Mouse (Mus musculus): ENCODE measurements around the gene Rtn3. TPM values are rescaled to one million over a fixed set of nuclear protein-coding genes. Genes with fewer than 3 reads are reported as not detected.
A peak's percentile ranks its signal among the peaks of the same experiment; 100 is the strongest.
"Not testable (repeated sequence)": the region's sequence is repeated elsewhere in the genome, so short reads cannot be mapped to it uniquely, and the experiment has no call there.

Rtn3 gene
- polyA plus RNA-seq, 1 experiment from 2014 or later: 268 TPM

DNA sequence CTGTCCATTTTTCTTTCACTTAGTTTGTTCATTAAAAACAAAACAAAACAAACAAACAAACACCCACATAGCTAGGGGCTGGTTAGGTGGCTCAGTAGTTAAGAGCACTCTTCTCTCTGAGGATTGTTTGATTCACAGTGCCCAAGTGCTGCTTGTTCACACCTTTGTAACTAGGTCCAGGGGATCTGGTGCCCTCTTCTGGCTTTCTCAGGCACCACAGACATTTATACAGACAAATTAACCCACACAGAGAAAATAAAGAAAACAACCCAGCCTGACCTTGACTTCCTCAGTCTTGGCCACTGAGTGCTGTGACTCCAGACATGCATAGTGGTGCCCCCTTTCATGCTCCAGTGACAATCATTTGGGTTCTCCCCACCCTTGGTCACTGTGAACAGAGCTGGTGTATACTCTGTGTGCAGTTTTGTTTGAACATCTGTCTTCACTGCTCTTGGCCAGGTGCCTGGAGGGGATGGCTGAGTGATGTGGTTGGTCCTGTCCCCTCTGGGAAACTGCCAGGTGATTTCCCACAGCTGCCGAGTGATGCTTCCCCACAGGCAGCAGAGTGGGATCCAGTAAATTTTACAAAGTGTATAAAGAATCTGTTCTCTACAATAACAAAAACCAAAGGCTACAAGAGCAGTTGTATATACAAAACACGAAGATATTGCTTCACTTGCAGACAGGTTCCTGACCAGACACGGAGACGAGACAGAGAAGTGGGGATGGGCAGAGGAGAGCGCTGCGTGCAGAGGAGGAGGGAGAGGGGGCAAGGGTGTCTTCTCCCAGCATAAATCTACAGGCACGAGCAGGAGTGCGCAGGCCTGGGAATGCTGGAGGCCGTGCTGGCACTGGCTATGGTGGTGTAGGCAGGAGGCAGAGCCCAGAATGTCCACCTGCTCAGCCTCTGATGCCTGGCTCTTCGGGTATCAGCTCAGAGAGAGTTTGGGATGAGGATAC, 85.9 kb downstream of the Rtn3 start:
- not testable (repeated sequence) for H3K27me3 ChIP-seq (ENCODE audit: control insufficient read depth, insufficient read depth, low read length); H3K27ac ChIP-seq (ENCODE audit: low read depth, low read length); H3K36me3 ChIP-seq (ENCODE audit: control insufficient read depth, insufficient read depth, low read length); ATAC-seq (replicated peaks; ENCODE audit: low FRiP score); H3K4me1 ChIP-seq (replicated peaks; ENCODE audit: control insufficient read depth, insufficient read depth, low read length); H3K4me3 ChIP-seq (ENCODE audit: low read depth, low read length); DNase-seq (ENCODE audit: low spot score); H3K9me3 ChIP-seq (ENCODE audit: control insufficient read depth, low read length); H3K9ac ChIP-seq (ENCODE audit: low read length); H3K4me2 ChIP-seq (ENCODE audit: low read depth, low read length, severe bottlenecking)
- WGBS: 87% methylated on average over 9 of the region's 10 CpGs

DNA sequence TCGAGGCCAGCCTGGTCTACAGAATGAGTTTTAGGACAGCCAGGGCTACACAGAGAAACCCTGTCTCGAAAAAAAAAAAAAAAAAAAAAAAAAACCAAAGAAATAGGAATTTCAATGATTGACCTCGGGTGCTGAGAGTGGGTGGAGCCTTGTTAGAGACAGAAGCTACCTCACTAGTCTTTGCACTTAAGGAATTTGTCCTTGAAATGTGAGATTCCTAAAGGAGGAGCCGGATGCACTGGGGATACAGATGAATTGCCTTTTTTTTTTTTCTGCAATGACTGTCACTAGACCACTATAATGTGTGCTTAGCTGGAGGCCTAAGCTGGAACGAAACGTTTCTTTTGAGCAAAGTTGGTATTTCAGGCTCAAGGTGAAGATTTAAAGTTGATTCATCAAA, 94.6 kb downstream of the Rtn3 start:
- Histone ChIP-seq H3K27ac (ENCODE audit: low read depth, low read length) (no peak overlapping the region), H3K4me2 (ENCODE audit: low read depth, low read length, severe bottlenecking) (no peak overlapping the region), H3K4me1 (replicated peaks; ENCODE audit: control insufficient read depth, insufficient read depth, low read length) (peaks cover 5% of the 10 kb centered on the region; the same call in 1 of the 2 replicates), H3K36me3 (ENCODE audit: control insufficient read depth, insufficient read depth, low read length) (no peaks in the 10 kb centered on the region; the same call in 1 of the 2 replicates), H3K9me3 (ENCODE audit: control insufficient read depth, low read length) (peaks cover 5% of the 10 kb centered on the region; the same call in 1 of the 2 replicates), H3K9ac (ENCODE audit: low read length) (no peak overlapping the region), H3K27me3 (ENCODE audit: control insufficient read depth, insufficient read depth, low read length) (no peaks in the 10 kb centered on the region), H3K4me3 (ENCODE audit: low read depth, low read length) (no peak overlapping the region)
- WGBS: 89% methylated on average over 6 of the region's 6 CpGs
- ATAC-seq (replicated peaks; ENCODE audit: low FRiP score) (no peak), DNase-seq (ENCODE audit: low spot score) (no peak)

DNA sequence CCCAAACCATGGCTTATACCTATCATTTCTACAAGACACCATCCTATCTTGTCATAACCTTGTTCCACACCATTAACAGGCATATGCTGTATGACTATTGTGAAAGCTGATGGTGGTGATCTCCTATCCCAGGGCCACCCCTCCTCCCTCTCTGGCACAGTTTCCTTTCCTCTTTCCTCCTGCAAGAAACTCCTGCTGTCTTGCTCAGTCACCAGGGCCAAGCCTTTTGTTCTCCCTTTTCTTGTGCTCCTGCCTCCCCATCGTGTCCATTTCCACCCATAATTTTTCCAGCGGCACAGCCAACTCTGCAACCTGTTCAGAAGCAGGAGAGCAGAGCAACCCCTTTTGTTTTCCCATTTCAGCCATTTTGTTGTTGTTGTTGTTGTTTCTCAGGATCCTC, 97.0 kb downstream of the Rtn3 start:
- H3K36me3 ChIP-seq (ENCODE audit: control insufficient read depth, insufficient read depth, low read length): no peaks in the 10 kb centered on the region; the same call in 1 of the 2 replicates
- H3K4me2 ChIP-seq (ENCODE audit: low read depth, low read length, severe bottlenecking): no peak overlapping the region
- H3K4me3 ChIP-seq (ENCODE audit: low read depth, low read length): no peak overlapping the region
- no peak for DNase-seq (ENCODE audit: low spot score)
- no peak overlapping the region for H3K27ac ChIP-seq (ENCODE audit: low read depth, low read length)
- peaks cover 9% of the 10 kb centered on the region for H3K4me1 ChIP-seq (replicated peaks; ENCODE audit: control insufficient read depth, insufficient read depth, low read length)
- no peak for ATAC-seq (replicated peaks; ENCODE audit: low FRiP score)
- H3K9ac ChIP-seq (ENCODE audit: low read length): no peak overlapping the region
- peaks cover 4% of the 10 kb centered on the region; the same call in 1 of the 2 replicates for H3K9me3 ChIP-seq (ENCODE audit: control insufficient read depth, low read length)
- 48% methylated on average over 2 of the region's 2 CpGs for WGBS
- H3K27me3 ChIP-seq (ENCODE audit: control insufficient read depth, insufficient read depth, low read length): no peaks in the 10 kb centered on the region

DNA sequence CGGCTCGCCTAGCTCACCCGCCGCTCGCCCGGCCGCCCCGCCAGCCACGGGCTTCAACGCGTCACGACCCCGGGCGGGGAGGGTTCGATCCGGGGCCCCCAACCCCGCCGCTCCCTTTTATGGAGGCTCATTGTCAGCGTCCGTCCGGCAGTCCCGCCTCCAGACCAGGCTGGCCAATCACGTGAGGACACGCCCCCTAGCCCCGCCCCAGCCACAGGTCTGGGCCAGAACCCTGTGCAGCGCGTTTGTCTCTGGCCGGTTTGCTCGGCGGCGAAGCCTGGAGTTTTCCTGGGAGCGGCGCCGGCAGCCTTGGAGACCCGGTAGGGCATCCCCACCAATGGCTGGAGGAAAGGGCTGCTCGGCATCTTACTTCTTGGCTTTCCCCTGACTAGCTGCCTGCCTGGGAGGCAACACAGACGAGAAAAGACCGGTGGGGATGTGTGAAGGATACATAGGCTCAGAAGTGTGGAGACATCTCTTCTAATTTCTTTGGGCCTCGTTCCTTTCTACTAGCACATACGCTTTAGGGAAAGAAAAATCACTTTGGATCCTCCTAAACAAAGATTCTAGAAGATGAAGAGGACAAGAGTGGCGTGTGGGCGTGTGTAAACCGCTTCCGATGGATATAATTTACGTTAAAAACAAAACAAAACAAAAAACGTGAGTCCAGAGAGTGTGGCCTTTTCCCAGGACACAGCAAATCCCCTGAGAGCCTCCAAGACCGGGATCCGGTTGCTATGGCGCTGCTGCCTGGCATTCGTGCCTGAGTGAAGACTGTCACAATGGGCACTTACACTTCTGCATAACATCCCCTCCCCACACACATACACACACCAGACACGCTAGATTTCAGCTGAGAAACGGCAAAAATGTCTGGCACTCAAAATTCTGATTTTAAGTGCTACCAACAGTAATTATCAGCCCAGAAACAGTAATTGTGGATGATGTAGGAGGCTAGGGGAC, 99.9 kb downstream of the Rtn3 start, which contains the start of gene Spindoc:
Gene Spindoc, minus strand, starts transcription at position 92 of the 963 bp plus-strand sequence.
- H3K9ac ChIP-seq (ENCODE audit: low read length): peak within 1 kb of the TSS; percentile 89
- H3K36me3 ChIP-seq (ENCODE audit: control insufficient read depth, insufficient read depth, low read length): no peaks in the 10 kb centered on the region; the same call in 1 of the 2 replicates
- H3K27ac ChIP-seq (ENCODE audit: low read depth, low read length): peak within 1 kb of the TSS; percentile 95
- peak within 1 kb of the TSS; percentile 86 for H3K4me3 ChIP-seq (ENCODE audit: low read depth, low read length)
- under 1% methylated on average over 52 of the region's 52 CpGs for WGBS
- H3K4me1 ChIP-seq (replicated peaks; ENCODE audit: control insufficient read depth, insufficient read depth, low read length): peaks cover 9% of the 10 kb centered on the region
- H3K27me3 ChIP-seq (ENCODE audit: control insufficient read depth, insufficient read depth, low read length): no peaks in the 10 kb centered on the region
- ATAC-seq (replicated peaks; ENCODE audit: low FRiP score): peak; percentile 99
- H3K9me3 ChIP-seq (ENCODE audit: control insufficient read depth, low read length): peaks cover 2% of the 10 kb centered on the region; the same call in 1 of the 2 replicates
- H3K4me2 ChIP-seq (ENCODE audit: low read depth, low read length, severe bottlenecking): peak within 1 kb of the TSS; percentile 78
- peak; percentile 99 for DNase-seq (ENCODE audit: low spot score)

DNA sequence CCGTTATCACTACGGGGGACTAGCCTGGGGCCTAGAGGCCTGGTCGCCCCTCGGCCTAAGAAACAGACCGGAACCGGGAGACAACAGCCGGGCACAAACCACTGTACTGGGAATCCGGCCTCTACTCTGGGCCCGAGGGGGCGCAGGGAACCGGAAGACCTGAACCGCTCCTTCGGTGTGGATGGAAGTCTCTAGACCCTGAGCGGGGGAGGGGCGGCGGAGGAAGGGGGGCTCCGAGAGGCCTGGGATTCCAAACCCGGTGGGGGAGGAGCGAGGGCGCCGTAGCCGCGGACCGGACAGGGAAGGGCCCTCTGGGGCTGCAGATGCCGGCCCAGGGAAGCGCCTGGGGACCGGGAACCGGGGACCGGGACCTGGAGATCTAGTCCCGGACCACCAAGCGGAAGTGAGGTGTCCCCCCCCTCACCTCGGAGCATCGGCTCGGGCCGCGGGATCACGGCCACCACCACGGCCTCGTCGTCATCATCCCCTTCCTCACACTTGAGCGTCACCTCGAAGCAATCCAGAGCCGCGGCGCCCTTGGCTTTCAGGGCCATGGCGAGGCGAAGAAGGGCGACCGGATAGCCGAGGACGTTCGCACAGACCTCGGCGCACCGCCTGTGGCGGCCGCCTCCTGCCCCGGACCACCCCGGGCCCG, 100.7 kb downstream of the Rtn3 start:
- Histone ChIP-seq H3K4me1 (replicated peaks; ENCODE audit: control insufficient read depth, insufficient read depth, low read length) (peaks cover 9% of the 10 kb centered on the region), H3K4me3 (ENCODE audit: low read depth, low read length) (peak overlapping the region; percentile 86), H3K9ac (ENCODE audit: low read length) (peak overlapping the region; percentile 89), H3K36me3 (ENCODE audit: control insufficient read depth, insufficient read depth, low read length) (no peaks in the 10 kb centered on the region; the same call in 1 of the 2 replicates), H3K9me3 (ENCODE audit: control insufficient read depth, low read length) (peaks cover 2% of the 10 kb centered on the region; the same call in 1 of the 2 replicates), H3K4me2 (ENCODE audit: low read depth, low read length, severe bottlenecking) (peak overlapping the region; percentile 78), H3K27ac (ENCODE audit: low read depth, low read length) (peak overlapping the region; percentile 95), H3K27me3 (ENCODE audit: control insufficient read depth, insufficient read depth, low read length) (no peaks in the 10 kb centered on the region)
- DNase-seq (ENCODE audit: low spot score): peak; percentile 87
- WGBS: under 1% methylated on average over 58 of the region's 60 CpGs
- ATAC-seq (replicated peaks; ENCODE audit: low FRiP score): peak; percentile 78

DNA sequence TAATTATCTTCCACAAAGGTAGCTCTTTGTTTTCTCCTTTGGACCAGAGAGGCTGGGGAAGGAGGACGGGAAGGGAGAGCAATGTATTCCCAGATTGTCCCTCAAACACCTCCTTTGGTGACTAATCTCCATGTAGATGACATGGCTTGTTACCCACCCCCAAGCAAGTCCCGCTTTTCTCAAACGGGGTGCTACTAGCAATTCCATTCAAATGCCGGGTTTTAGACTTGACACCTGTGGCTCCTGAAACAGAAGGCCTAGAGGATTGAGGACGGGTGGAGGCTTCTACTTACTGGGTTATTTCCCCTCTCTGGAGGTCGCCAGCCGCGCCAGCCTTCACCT, 101.2 kb downstream of the Rtn3 start:
- no peak for ATAC-seq (replicated peaks; ENCODE audit: low FRiP score)
- H3K36me3 ChIP-seq (ENCODE audit: control insufficient read depth, insufficient read depth, low read length): no peaks in the 10 kb centered on the region; the same call in 1 of the 2 replicates
- H3K9ac ChIP-seq (ENCODE audit: low read length): peak overlapping the region; percentile 89
- H3K4me3 ChIP-seq (ENCODE audit: low read depth, low read length): peak overlapping the region; percentile 86
- peak overlapping the region; percentile 95; the same call in 1 of the 2 replicates for H3K27ac ChIP-seq (ENCODE audit: low read depth, low read length)
- H3K4me2 ChIP-seq (ENCODE audit: low read depth, low read length, severe bottlenecking): peak overlapping the region; percentile 78
- no peaks in the 10 kb centered on the region for H3K27me3 ChIP-seq (ENCODE audit: control insufficient read depth, insufficient read depth, low read length)
- under 1% methylated on average over 8 of the region's 8 CpGs for WGBS
- H3K9me3 ChIP-seq (ENCODE audit: control insufficient read depth, low read length): peaks cover 2% of the 10 kb centered on the region; the same call in 1 of the 2 replicates
- DNase-seq (ENCODE audit: low spot score): no peak
- peaks cover 9% of the 10 kb centered on the region for H3K4me1 ChIP-seq (replicated peaks; ENCODE audit: control insufficient read depth, insufficient read depth, low read length)

DNA sequence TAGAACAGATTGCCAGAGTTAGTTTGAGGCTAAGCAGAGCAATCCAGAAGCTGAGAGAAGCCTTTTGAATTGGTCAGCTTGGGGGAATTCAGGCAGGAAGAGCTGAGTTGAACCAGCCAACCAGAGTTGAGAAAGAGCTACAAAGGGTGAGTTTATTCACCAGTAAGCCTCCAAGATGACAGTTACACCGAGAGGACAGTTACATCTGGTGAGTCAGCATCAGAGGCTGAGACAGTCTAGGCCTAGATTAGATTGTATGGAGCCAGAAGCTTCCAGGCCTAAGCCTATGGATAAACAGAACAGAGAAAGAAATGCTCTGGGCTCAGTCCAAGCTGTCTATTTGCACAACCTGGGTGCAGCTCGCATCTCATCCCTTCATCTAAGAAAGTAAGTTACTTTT, 105.4 kb downstream of the Rtn3 start:
- Histone ChIP-seq H3K4me1 (replicated peaks; ENCODE audit: control insufficient read depth, insufficient read depth, low read length) (peaks cover 4% of the 10 kb centered on the region; the same call in 1 of the 2 replicates), H3K36me3 (ENCODE audit: control insufficient read depth, insufficient read depth, low read length) (peaks cover 2% of the 10 kb centered on the region; the same call in 1 of the 2 replicates), H3K27me3 (ENCODE audit: control insufficient read depth, insufficient read depth, low read length) (no peaks in the 10 kb centered on the region), H3K9me3 (ENCODE audit: control insufficient read depth, low read length) (no peaks in the 10 kb centered on the region), H3K4me2 (ENCODE audit: low read depth, low read length, severe bottlenecking) (no peak overlapping the region), H3K9ac (ENCODE audit: low read length) (no peak overlapping the region), H3K4me3 (ENCODE audit: low read depth, low read length) (no peak overlapping the region), H3K27ac (ENCODE audit: low read depth, low read length) (no peak overlapping the region)
- ATAC-seq (replicated peaks; ENCODE audit: low FRiP score) (no peak), DNase-seq (ENCODE audit: low spot score) (no peak)
- WGBS: 94% methylated on average over 2 of the region's 2 CpGs
